In the genomic region with DNA sequence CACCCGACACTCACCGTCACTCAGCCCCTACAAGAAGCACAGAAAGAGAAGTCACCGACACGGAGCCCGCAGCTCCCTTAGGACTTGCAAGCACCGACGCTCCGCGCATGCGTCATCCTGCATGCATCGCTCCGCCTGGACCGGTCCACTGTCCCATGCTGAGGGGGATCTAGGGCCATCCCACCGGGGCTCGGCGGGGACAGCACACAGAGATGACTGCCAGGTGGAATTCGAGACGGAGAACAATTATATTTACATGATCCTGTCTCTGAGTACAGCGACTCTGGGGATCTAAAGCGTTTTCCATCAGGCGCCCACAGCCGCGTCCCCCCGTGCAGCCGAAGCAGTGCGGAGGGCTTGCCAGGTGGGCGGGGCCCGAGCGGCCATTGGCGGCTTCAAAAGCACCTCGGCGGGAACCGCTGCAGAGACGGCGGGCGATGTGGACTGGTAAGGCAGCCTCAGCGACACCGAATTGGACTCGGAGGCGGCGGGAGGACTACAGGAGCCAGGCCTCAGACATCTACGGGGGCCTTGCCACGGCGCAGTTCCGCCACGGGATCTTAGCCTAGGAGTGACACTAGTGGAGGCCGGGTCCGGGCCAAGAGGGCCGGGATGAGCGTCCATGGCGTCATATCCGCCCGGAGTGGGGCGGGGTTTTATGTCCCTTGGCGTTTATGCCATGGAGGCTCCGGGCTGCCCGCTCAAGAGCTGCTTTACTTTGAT, we compare ENCODE assay signal across 8 mouse cellular contexts. TPM values are rescaled to one million over a fixed set of nuclear protein-coding genes. Genes with fewer than 3 reads are reported as not detected.
DNase-seq lines count a peak whose midpoint lies in the region; ATAC-seq lines count a peak whose summit lies in the region.

A gene (minus strand): TSS at position 119 of the 723 bp plus-strand sequence.
A gene (plus strand): TSS at position 394 of the 723 bp plus-strand sequence.

- peak; percentile 91 for ATAC-seq in heart, embryonic 13.5 days (ENCODE audit: extremely low read depth, insufficient number of reproducible peaks, low FRiP score, low TSS enrichment)
- peak; percentile 92 for ATAC-seq in liver, embryonic 12.5 days
- ATAC-seq in stomach, embryonic 15.5 days (ENCODE audit: insufficient read depth, low FRiP score, low read depth): peak; percentile 95

- no peaks in the 10 kb centered on the region for H3K27me3 ChIP-seq in heart, embryonic 13.5 days (replicated peaks)
- H3K27me3 ChIP-seq in liver, embryonic 12.5 days (replicated peaks): no peaks in the 10 kb centered on the region
- no peaks in the 10 kb centered on the region for H3K27me3 ChIP-seq in stomach, embryonic 15.5 days (replicated peaks)

- WGBS in heart, embryonic 13.5 days: under 1% methylated on average over 57 of the region's 57 CpGs
- under 1% methylated on average over 57 of the region's 57 CpGs for WGBS in liver, embryonic 12.5 days (ENCODE audit: insufficient replicate concordance)
- WGBS in stomach, embryonic 15.5 days: under 1% methylated on average over 57 of the region's 57 CpGs

- peak within 1 kb of the TSS; percentile 86 for H3K9ac ChIP-seq in heart, embryonic 13.5 days
- H3K9ac ChIP-seq in liver, embryonic 12.5 days: peak within 1 kb of the TSS; percentile 85
- peak within 1 kb of the TSS; percentile 74 for H3K9ac ChIP-seq in stomach, embryonic 15.5 days

- H3K27ac ChIP-seq in brown adipose tissue, adult 24 weeks (replicated peaks; ENCODE audit: low read depth, low read length): peak within 1 kb of the TSS; percentile 94
- peak within 1 kb of the TSS; percentile 92 for H3K27ac ChIP-seq in heart, embryonic 13.5 days (replicated peaks)
- peak within 1 kb of the TSS; percentile 90 for H3K27ac ChIP-seq in liver, embryonic 12.5 days
- H3K27ac ChIP-seq in stomach, embryonic 15.5 days: peak within 1 kb of the TSS; percentile 87

- H3K36me3 ChIP-seq in heart, embryonic 13.5 days: peaks cover 42% of the 10 kb centered on the region
- peaks cover 50% of the 10 kb centered on the region for H3K36me3 ChIP-seq in liver, embryonic 12.5 days
- H3K36me3 ChIP-seq in stomach, embryonic 15.5 days: peaks cover 4% of the 10 kb centered on the region; the same call in 1 of the 2 replicates

- DNase-seq in CD4-positive, CD25-positive, alpha-beta regulatory T cell, adult 2 months (ENCODE audit: low read depth, low spot score): peak; percentile 98
- DNase-seq in fat pad, adult 2 months (ENCODE audit: extremely low read depth, low read depth, low spot score): peak; percentile 50
- DNase-seq in kidney, postnatal 10 days: peak; percentile 96
- DNase-seq in natural killer cell, adult 2 months (ENCODE audit: low spot score in 2 of 2): peak; percentile 90 to 92

- no peaks in the 10 kb centered on the region for H3K9me3 ChIP-seq in heart, embryonic 13.5 days
- H3K9me3 ChIP-seq in liver, embryonic 12.5 days (replicated peaks): no peaks in the 10 kb centered on the region
- H3K9me3 ChIP-seq in stomach, embryonic 15.5 days: no peaks in the 10 kb centered on the region

- peak within 1 kb of the TSS; percentile 81 for H3K4me2 ChIP-seq in heart, embryonic 13.5 days
- peak within 1 kb of the TSS; percentile 85 for H3K4me2 ChIP-seq in liver, embryonic 12.5 days
- peak within 1 kb of the TSS; percentile 72 for H3K4me2 ChIP-seq in stomach, embryonic 15.5 days

- H3K4me1 ChIP-seq in brown adipose tissue, adult 24 weeks (ENCODE audit: control insufficient read depth, insufficient read depth, insufficient read length, low read length): no peaks in the 10 kb centered on the region
- H3K4me1 ChIP-seq in heart, embryonic 13.5 days: peaks cover 19% of the 10 kb centered on the region
- H3K4me1 ChIP-seq in liver, embryonic 12.5 days: peaks cover 41% of the 10 kb centered on the region
- H3K4me1 ChIP-seq in stomach, embryonic 15.5 days: peaks cover 11% of the 10 kb centered on the region

- peak within 1 kb of the TSS; percentile 74 for H3K4me3 ChIP-seq in brown adipose tissue, adult 24 weeks (ENCODE audit: insufficient read depth, low read depth, low read length)
- peak within 1 kb of the TSS; percentile 93 for H3K4me3 ChIP-seq in heart, embryonic 13.5 days
- H3K4me3 ChIP-seq in liver, embryonic 12.5 days: peak within 1 kb of the TSS; percentile 86
- peak within 1 kb of the TSS; percentile 97 for H3K4me3 ChIP-seq in stomach, embryonic 15.5 days (replicated peaks)

RNA-seq across cellular contexts. Expression of the first gene that starts in this region (rescaled TPM):
- 81.1 and 117 TPM in 2 replicates for polyA plus RNA-seq in brown adipose tissue, adult 24 weeks (2012; ENCODE audit: insufficient read depth, insufficient read length, missing spikeins)
- 101 and 111 TPM in 2 replicates for polyA plus RNA-seq in heart, embryonic 13.5 days (2015; fragmentation: Nextera tagmentation; extraction: Ambion mirVana)
- polyA plus RNA-seq in liver, embryonic 12.5 days (2016; fragmentation: Nextera tagmentation; extraction: Ambion mirVana): 83.5 and 87.1 TPM in 2 replicates
- polyA plus RNA-seq in stomach, embryonic 15.5 days (2015; fragmentation: Nextera tagmentation; extraction: Ambion mirVana): 74.4 and 75.8 TPM in 2 replicates

RNA-seq across cellular contexts. Expression of the second gene that starts in this region (rescaled TPM):
- 1.5 and 2.1 TPM in 2 replicates for polyA plus RNA-seq in brown adipose tissue, adult 24 weeks (2012; ENCODE audit: insufficient read depth, insufficient read length, missing spikeins)
- 28.9 and 29.8 TPM in 2 replicates for polyA plus RNA-seq in heart, embryonic 13.5 days (2015; fragmentation: Nextera tagmentation; extraction: Ambion mirVana)
- polyA plus RNA-seq in liver, embryonic 12.5 days (2016; fragmentation: Nextera tagmentation; extraction: Ambion mirVana): 37.3 and 41.1 TPM in 2 replicates
- 30.7 and 33.0 TPM in 2 replicates for polyA plus RNA-seq in stomach, embryonic 15.5 days (2015; fragmentation: Nextera tagmentation; extraction: Ambion mirVana)

Comparison
In these comparisons a context has a peak if more than half of its experiments do, and no peak if none do; other contexts are left out.
1. Peak in every context shown above with its lines: DNase-seq, ATAC-seq, H3K4me3 ChIP-seq and H3K27ac ChIP-seq.